Mouse (Mus musculus): ENCODE results near the gene Nek10. TPM values are rescaled to one million over a fixed set of nuclear protein-coding genes. Genes with fewer than 3 reads are reported as not detected.
"Not testable (repeated sequence)": the region's sequence is repeated elsewhere in the genome, so short reads cannot be mapped to it uniquely, and the experiment has no call there.

The Nek10 gene
- polyA plus RNA-seq, 1 experiment from 2014 or later, result 0.05 TPM

DNA sequence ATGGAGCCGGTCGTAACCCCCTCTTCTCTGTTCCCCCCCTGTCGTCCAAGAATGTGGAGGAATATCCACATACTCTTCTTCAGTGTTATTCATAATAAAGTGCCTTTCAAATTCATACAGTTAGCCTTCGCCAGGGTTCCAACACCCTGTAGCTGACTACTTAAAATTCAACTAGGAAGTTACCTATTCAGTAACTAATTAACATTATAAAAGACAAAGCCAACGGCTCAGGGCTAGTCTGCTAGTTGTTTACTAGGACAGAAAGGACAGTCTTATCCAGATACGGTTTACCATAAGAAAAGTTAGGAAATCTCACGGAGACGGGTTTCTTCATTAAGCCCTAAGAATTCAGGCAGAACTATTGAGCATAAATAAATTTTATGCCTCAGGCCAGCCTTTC, 231.4 kb downstream of the Nek10 start:
- not testable (repeated sequence) for H3K27ac ChIP-seq; H3K9ac ChIP-seq; H3K27me3 ChIP-seq; H3K9me3 ChIP-seq; H3K36me3 ChIP-seq (replicated peaks); H3K4me3 ChIP-seq (replicated peaks); H3K4me2 ChIP-seq; ATAC-seq (ENCODE audit: low FRiP score); H3K4me1 ChIP-seq
- 69% methylated on average over 8 of the region's 8 CpGs for WGBS

DNA sequence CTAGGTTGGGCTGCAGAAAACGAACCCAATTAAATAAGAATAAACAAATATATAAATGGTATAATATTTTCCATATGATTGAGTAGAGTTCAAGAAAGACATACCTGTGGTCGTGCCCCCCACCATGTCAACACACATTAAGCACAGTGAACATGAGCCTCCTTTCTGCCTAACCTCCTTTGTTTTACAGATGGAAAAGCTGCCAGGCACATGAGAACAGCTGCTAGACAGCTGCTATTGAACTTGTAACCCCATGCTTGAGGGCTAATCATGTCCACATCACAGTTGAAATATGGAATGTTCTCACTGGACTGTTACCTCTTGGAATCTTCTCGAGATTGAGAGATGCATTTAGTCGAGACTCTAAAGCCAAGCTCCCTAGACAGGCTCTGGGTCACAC, 245.0 kb downstream of the Nek10 start:
- H3K27ac ChIP-seq, result no peak overlapping the region

DNA sequence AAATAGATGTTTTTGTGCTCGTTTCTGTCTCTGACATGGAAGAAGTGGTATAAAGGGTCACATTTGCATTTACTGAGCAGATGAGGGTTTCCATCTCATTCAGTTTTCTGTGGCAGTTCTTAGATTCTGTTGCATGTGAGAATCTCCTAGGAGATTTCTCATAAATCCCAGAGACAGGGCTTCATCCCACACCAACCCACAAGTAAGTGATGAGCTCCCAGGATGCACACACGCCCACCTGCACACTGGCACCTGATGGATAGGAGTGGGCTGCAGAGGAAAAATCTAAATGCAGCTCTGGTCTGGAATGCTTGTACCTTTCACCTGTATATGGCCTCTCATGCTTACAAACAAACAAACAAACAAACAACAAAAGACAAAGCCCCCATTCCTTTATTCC, 258.3 kb downstream of the Nek10 start:
- Histone ChIP-seq H3K27ac (no peak overlapping the region), H3K9ac (no peak overlapping the region), H3K27me3 (no peaks in the 10 kb centered on the region), H3K4me2 (no peak overlapping the region), H3K4me1 (no peaks in the 10 kb centered on the region), H3K4me3 (replicated peaks) (no peak overlapping the region), H3K36me3 (replicated peaks) (no peaks in the 10 kb centered on the region), H3K9me3 (no peaks in the 10 kb centered on the region)
- no peak for ATAC-seq (ENCODE audit: low FRiP score)
- WGBS, result 90% methylated on average over 2 of the region's 2 CpGs

More for the DNA sequence above, 245.0 kb downstream of the Nek10 start:
- H3K9ac ChIP-seq, result no peak overlapping the region
- no peak for ATAC-seq (ENCODE audit: low FRiP score)
- H3K27me3 ChIP-seq, result no peaks in the 10 kb centered on the region
- WGBS, result 77% methylated on average over 4 of the region's 4 CpGs
- no peaks in the 10 kb centered on the region for H3K36me3 ChIP-seq (replicated peaks)
- no peak overlapping the region for H3K4me3 ChIP-seq (replicated peaks)
- H3K4me2 ChIP-seq, result no peak overlapping the region
- H3K9me3 ChIP-seq, result no peaks in the 10 kb centered on the region
- no peaks in the 10 kb centered on the region for H3K4me1 ChIP-seq

Other genes starting within 250 kb of the Nek10 start
- 46.9 and 51.8 TPM in 2 replicates for gene Slc4a7, start 101.1 kb upstream of the Nek10 start, polyA plus RNA-seq (2016; fragmentation: Nextera tagmentation; extraction: Ambion mirVana)

Measured in forebrain, embryonic 12.5 days (tissue).